Mouse (Mus musculus): Measurements from ENCODE around the gene Mllt6. TPM values are rescaled to one million over a fixed set of nuclear protein-coding genes. Genes with fewer than 3 reads are reported as not detected.
A peak's percentile ranks its signal among the peaks of the same experiment; 100 is the strongest.

Mllt6 gene
- polyA plus RNA-seq, 1 experiment from 2014 or later: 4.1 TPM

GRCm38 (mm10) chr11:97698741-97699611, 35.8 kb downstream of the Mllt6 start:
- H3K4me1 ChIP-seq (replicated peaks; ENCODE audit: control insufficient read depth, insufficient read depth, low read length): peaks cover 24% of the 10 kb centered on the region
- H3K9me3 ChIP-seq (ENCODE audit: control insufficient read depth, low read length): no peaks in the 10 kb centered on the region
- peak overlapping the region; percentile 98 for H3K27ac ChIP-seq (ENCODE audit: low read depth, low read length)
- under 1% methylated on average over 49 of the region's 63 CpGs for WGBS
- H3K27me3 ChIP-seq (ENCODE audit: control insufficient read depth, insufficient read depth, low read length): no peaks in the 10 kb centered on the region
- peak; percentile 6 for ATAC-seq (ENCODE audit: low FRiP score)
- H3K9ac ChIP-seq (ENCODE audit: low read depth, low read length): peak overlapping the region; percentile 97
- peak overlapping the region; percentile 89 for H3K4me3 ChIP-seq (ENCODE audit: low read depth, low read length)
- no peaks in the 10 kb centered on the region for H3K36me3 ChIP-seq (ENCODE audit: control insufficient read depth, insufficient read depth, low read length)
- peak overlapping the region; percentile 96 for H3K4me2 ChIP-seq (replicated peaks; ENCODE audit: low read depth, low read length)
- peak; percentile 84 for DNase-seq (ENCODE audit: low spot score)

GRCm38 (mm10) chr11:97699626-97700002, 36.4 kb downstream of the Mllt6 start:
- DNase-seq (ENCODE audit: low spot score) (peak; percentile 95), ATAC-seq (ENCODE audit: low FRiP score) (peak; percentile 62)
- Histone ChIP-seq H3K4me2 (replicated peaks; ENCODE audit: low read depth, low read length) (peak overlapping the region; percentile 96), H3K9me3 (ENCODE audit: control insufficient read depth, low read length) (no peaks in the 10 kb centered on the region), H3K27ac (ENCODE audit: low read depth, low read length) (peak overlapping the region; percentile 98), H3K9ac (ENCODE audit: low read depth, low read length) (peak overlapping the region; percentile 97), H3K4me1 (replicated peaks; ENCODE audit: control insufficient read depth, insufficient read depth, low read length) (peaks cover 27% of the 10 kb centered on the region), H3K27me3 (ENCODE audit: control insufficient read depth, insufficient read depth, low read length) (no peaks in the 10 kb centered on the region), H3K36me3 (ENCODE audit: control insufficient read depth, insufficient read depth, low read length) (no peaks in the 10 kb centered on the region), H3K4me3 (ENCODE audit: low read depth, low read length) (peak overlapping the region; percentile 89)
- whole genome bisulfite sequencing: 0% methylated on average over 5 of the region's 9 CpGs

GRCm38 (mm10) chr11:97700003-97700745, 37.0 kb downstream of the Mllt6 start, which contains the start of gene Pcgf2:
Gene Pcgf2 (minus strand): TSS chr11:97700497.
- ATAC-seq (ENCODE audit: low FRiP score) (peak; percentile 23), DNase-seq (ENCODE audit: low spot score) (peak; percentile 81)
- H3K4me3 ChIP-seq (ENCODE audit: low read depth, low read length): peak within 1 kb of the TSS; percentile 89
- WGBS: under 1% methylated on average over 77 of the region's 85 CpGs
- H3K9ac ChIP-seq (ENCODE audit: low read depth, low read length): peak within 1 kb of the TSS; percentile 97
- peaks cover 27% of the 10 kb centered on the region for H3K4me1 ChIP-seq (replicated peaks; ENCODE audit: control insufficient read depth, insufficient read depth, low read length)
- peak within 1 kb of the TSS; percentile 98 for H3K27ac ChIP-seq (ENCODE audit: low read depth, low read length)
- no peaks in the 10 kb centered on the region for H3K27me3 ChIP-seq (ENCODE audit: control insufficient read depth, insufficient read depth, low read length)
- H3K4me2 ChIP-seq (replicated peaks; ENCODE audit: low read depth, low read length): peak within 1 kb of the TSS; percentile 96
- H3K9me3 ChIP-seq (ENCODE audit: control insufficient read depth, low read length): no peaks in the 10 kb centered on the region
- no peaks in the 10 kb centered on the region for H3K36me3 ChIP-seq (ENCODE audit: control insufficient read depth, insufficient read depth, low read length)

- DNase-seq (ENCODE audit: low spot score) (no peak), ATAC-seq (ENCODE audit: low FRiP score) (no peak)
- 19% methylated on average over 30 of the region's 30 CpGs for WGBS
- Histone ChIP-seq H3K9ac (ENCODE audit: low read depth, low read length) (peak overlapping the region; percentile 97), H3K36me3 (ENCODE audit: control insufficient read depth, insufficient read depth, low read length) (no peaks in the 10 kb centered on the region), H3K27me3 (ENCODE audit: control insufficient read depth, insufficient read depth, low read length) (no peaks in the 10 kb centered on the region), H3K4me1 (replicated peaks; ENCODE audit: control insufficient read depth, insufficient read depth, low read length) (peaks cover 19% of the 10 kb centered on the region), H3K9me3 (ENCODE audit: control insufficient read depth, low read length) (no peaks in the 10 kb centered on the region), H3K27ac (ENCODE audit: low read depth, low read length) (peak overlapping the region; percentile 98), H3K4me3 (ENCODE audit: low read depth, low read length) (peak overlapping the region; percentile 89), H3K4me2 (replicated peaks; ENCODE audit: low read depth, low read length) (peak overlapping the region; percentile 96)
Observed at GRCm38 (mm10) chr11:97700746-97701580, 37.7 kb downstream of the Mllt6 start.

GRCm38 (mm10) chr11:97701581-97702392, 38.6 kb downstream of the Mllt6 start:
- no peak overlapping the region for H3K27ac ChIP-seq (ENCODE audit: low read depth, low read length)
- DNase-seq (ENCODE audit: low spot score) (no peak), ATAC-seq (ENCODE audit: low FRiP score) (no peak)
- peaks cover 14% of the 10 kb centered on the region for H3K4me1 ChIP-seq (replicated peaks; ENCODE audit: control insufficient read depth, insufficient read depth, low read length)
- WGBS: 57% methylated on average over 15 of the region's 15 CpGs
- H3K9ac ChIP-seq (ENCODE audit: low read depth, low read length): no peak overlapping the region; the same call in 1 of the 2 replicates
- H3K36me3 ChIP-seq (ENCODE audit: control insufficient read depth, insufficient read depth, low read length): 0 out of 2 replicates have a peak, but pooled peaks cover 2% of the 10 kb centered on the region
- H3K27me3 ChIP-seq (ENCODE audit: control insufficient read depth, insufficient read depth, low read length): no peaks in the 10 kb centered on the region
- peak overlapping the region; percentile 85 for H3K4me3 ChIP-seq (ENCODE audit: low read depth, low read length)
- H3K4me2 ChIP-seq (replicated peaks; ENCODE audit: low read depth, low read length): peak overlapping the region; percentile 96
- H3K9me3 ChIP-seq (ENCODE audit: control insufficient read depth, low read length): no peaks in the 10 kb centered on the region

- Histone ChIP-seq H3K9me3 (ENCODE audit: control insufficient read depth, low read length) (no peaks in the 10 kb centered on the region), H3K27ac (ENCODE audit: low read depth, low read length) (peak overlapping the region; percentile 72; the same call in 1 of the 2 replicates), H3K27me3 (ENCODE audit: control insufficient read depth, insufficient read depth, low read length) (no peaks in the 10 kb centered on the region), H3K4me1 (replicated peaks; ENCODE audit: control insufficient read depth, insufficient read depth, low read length) (peaks cover 14% of the 10 kb centered on the region), H3K36me3 (ENCODE audit: control insufficient read depth, insufficient read depth, low read length) (0 out of 2 replicates have a peak, but pooled peaks cover 4% of the 10 kb centered on the region), H3K4me3 (ENCODE audit: low read depth, low read length) (peak overlapping the region; percentile 85), H3K9ac (ENCODE audit: low read depth, low read length) (peak overlapping the region; percentile 61), H3K4me2 (replicated peaks; ENCODE audit: low read depth, low read length) (peak overlapping the region; percentile 96)
- DNase-seq (ENCODE audit: low spot score) (peak; percentile 94), ATAC-seq (ENCODE audit: low FRiP score) (no peak)
- under 1% methylated on average over 24 of the region's 24 CpGs for WGBS
Observed at GRCm38 (mm10) chr11:97702393-97702745, 39.2 kb downstream of the Mllt6 start.

GRCm38 (mm10) chr11:97703039-97703826, 40.0 kb downstream of the Mllt6 start, which contains the start of gene Psmb3:
Gene Psmb3 (plus strand): TSS chr11:97703399.
- under 1% methylated on average over 35 of the region's 35 CpGs for WGBS
- peak; percentile 88 for ATAC-seq (ENCODE audit: low FRiP score)
- Histone ChIP-seq H3K4me1 (replicated peaks; ENCODE audit: control insufficient read depth, insufficient read depth, low read length) (peaks cover 10% of the 10 kb centered on the region), H3K4me2 (replicated peaks; ENCODE audit: low read depth, low read length) (peak within 1 kb of the TSS; percentile 96), H3K27me3 (ENCODE audit: control insufficient read depth, insufficient read depth, low read length) (no peaks in the 10 kb centered on the region), H3K4me3 (ENCODE audit: low read depth, low read length) (peak within 1 kb of the TSS; percentile 85), H3K36me3 (ENCODE audit: control insufficient read depth, insufficient read depth, low read length) (peaks cover 4% of the 10 kb centered on the region; the same call in 1 of the 2 replicates), H3K9me3 (ENCODE audit: control insufficient read depth, low read length) (no peaks in the 10 kb centered on the region), H3K9ac (ENCODE audit: low read depth, low read length) (peak within 1 kb of the TSS; percentile 89), H3K27ac (ENCODE audit: low read depth, low read length) (peak within 1 kb of the TSS; percentile 76)
- peak; percentile 97 for DNase-seq (ENCODE audit: low spot score)
